Mouse (Mus musculus): ENCODE measurements at regions not wholly inside any gene's neighbourhood (a gene's known extent, or its start where the extent isn't known, plus 50 kb on each side); places are given as distances from the start of the nearest gene placed in this dataset.

- DNase-seq = no peak
- no peaks in the 10 kb centered on the region for H3K4me1 ChIP-seq (ENCODE audit: control insufficient read depth, insufficient read depth, low read length)
- TF ChIP-seq CTCF (IDR thresholded peaks at IDR 0.05; ENCODE audit: borderline replicate concordance, insufficient read depth, low read depth, low read length) = no peak
- TF ChIP-seq POLR2A (IDR thresholded peaks at IDR 0.05; ENCODE audit: borderline replicate concordance, insufficient read depth, low read length) = no peak
- no peak overlapping the region for H3K4me3 ChIP-seq (replicated peaks; ENCODE audit: insufficient read depth, low read depth, low read length)
- WGBS = 90% methylated on average over 4 of the region's 4 CpGs
- no peaks in the 10 kb centered on the region for H3K27me3 ChIP-seq (ENCODE audit: control insufficient read depth, insufficient read depth, low read length)
- H3K27ac ChIP-seq (ENCODE audit: insufficient read depth, low read length) = no peak overlapping the region
Measured at GRCm38 (mm10) chr3:52828473-52828872, 188.6 kb downstream of the Cog6 start.

- Histone ChIP-seq H3K4me1 (ENCODE audit: control insufficient read depth, insufficient read depth, low read length) (no peaks in the 10 kb centered on the region), H3K4me3 (replicated peaks; ENCODE audit: insufficient read depth, low read depth, low read length) (no peak overlapping the region), H3K27me3 (ENCODE audit: control insufficient read depth, insufficient read depth, low read length) (no peaks in the 10 kb centered on the region), H3K27ac (ENCODE audit: insufficient read depth, low read length) (no peak overlapping the region)
- no peak for DNase-seq
- TF ChIP-seq POLR2A (IDR thresholded peaks at IDR 0.05; ENCODE audit: borderline replicate concordance, insufficient read depth, low read length) (no peak), CTCF (IDR thresholded peaks at IDR 0.05; ENCODE audit: borderline replicate concordance, insufficient read depth, low read depth, low read length) (no peak)
- 59% methylated on average over 5 of the region's 5 CpGs for WGBS
Measured at GRCm38 (mm10) chr3:52822848-52823247, 194.2 kb downstream of the Cog6 start.

- Histone ChIP-seq H3K4me1 (ENCODE audit: control insufficient read depth, insufficient read depth, low read length) (no peaks in the 10 kb centered on the region), H3K4me3 (replicated peaks; ENCODE audit: insufficient read depth, low read depth, low read length) (no peak overlapping the region), H3K27me3 (ENCODE audit: control insufficient read depth, insufficient read depth, low read length) (no peaks in the 10 kb centered on the region), H3K27ac (ENCODE audit: insufficient read depth, low read length) (no peak overlapping the region)
- no peak for DNase-seq
- WGBS = 24% methylated on average over 5 of the region's 5 CpGs
- TF ChIP-seq POLR2A (IDR thresholded peaks at IDR 0.05; ENCODE audit: borderline replicate concordance, insufficient read depth, low read length) = no peak
- no peak for TF ChIP-seq CTCF (IDR thresholded peaks at IDR 0.05; ENCODE audit: borderline replicate concordance, insufficient read depth, low read depth, low read length)
Measured at GRCm38 (mm10) chr3:52821450-52821849, 195.6 kb downstream of the Cog6 start.

- Histone ChIP-seq H3K4me1 (ENCODE audit: control insufficient read depth, insufficient read depth, low read length) (no peaks in the 10 kb centered on the region), H3K27ac (ENCODE audit: insufficient read depth, low read length) (no peak overlapping the region), H3K27me3 (ENCODE audit: control insufficient read depth, insufficient read depth, low read length) (no peaks in the 10 kb centered on the region), H3K4me3 (replicated peaks; ENCODE audit: insufficient read depth, low read depth, low read length) (no peak overlapping the region)
- no peak for DNase-seq
- no peak for TF ChIP-seq POLR2A (IDR thresholded peaks at IDR 0.05; ENCODE audit: borderline replicate concordance, insufficient read depth, low read length)
- no peak for TF ChIP-seq CTCF (IDR thresholded peaks at IDR 0.05; ENCODE audit: borderline replicate concordance, insufficient read depth, low read depth, low read length)
- WGBS = 50% methylated on average over 4 of the region's 4 CpGs
Measured at GRCm38 (mm10) chr3:52818401-52818800, 198.6 kb downstream of the Cog6 start.

GRCm38 (mm10) chr3:52817416-52817815, 199.6 kb downstream of the Cog6 start:
- H3K27ac ChIP-seq (ENCODE audit: insufficient read depth, low read length) = no peak overlapping the region
- DNase-seq = no peak
- H3K4me3 ChIP-seq (replicated peaks; ENCODE audit: insufficient read depth, low read depth, low read length) = no peak overlapping the region
- H3K4me1 ChIP-seq (ENCODE audit: control insufficient read depth, insufficient read depth, low read length) = no peaks in the 10 kb centered on the region
- TF ChIP-seq CTCF (IDR thresholded peaks at IDR 0.05; ENCODE audit: borderline replicate concordance, insufficient read depth, low read depth, low read length) = no peak
- TF ChIP-seq POLR2A (IDR thresholded peaks at IDR 0.05; ENCODE audit: borderline replicate concordance, insufficient read depth, low read length) = no peak
- no peaks in the 10 kb centered on the region for H3K27me3 ChIP-seq (ENCODE audit: control insufficient read depth, insufficient read depth, low read length)
- 57% methylated on average over 6 of the region's 6 CpGs for WGBS

- WGBS = 66% methylated on average over 7 of the region's 7 CpGs
- Histone ChIP-seq H3K4me1 (ENCODE audit: control insufficient read depth, insufficient read depth, low read length) (no peaks in the 10 kb centered on the region), H3K27me3 (ENCODE audit: control insufficient read depth, insufficient read depth, low read length) (no peaks in the 10 kb centered on the region), H3K4me3 (replicated peaks; ENCODE audit: insufficient read depth, low read depth, low read length) (no peak overlapping the region), H3K27ac (ENCODE audit: insufficient read depth, low read length) (no peak overlapping the region)
- no peak for TF ChIP-seq POLR2A (IDR thresholded peaks at IDR 0.05; ENCODE audit: borderline replicate concordance, insufficient read depth, low read length)
- TF ChIP-seq CTCF (IDR thresholded peaks at IDR 0.05; ENCODE audit: borderline replicate concordance, insufficient read depth, low read depth, low read length) = no peak
- no peak for DNase-seq
Measured at GRCm38 (mm10) chr3:52815497-52815896, 201.5 kb downstream of the Cog6 start.

GRCm38 (mm10) chr3:52802324-52802723, 214.7 kb downstream of the Cog6 start:
- 74% methylated on average over 5 of the region's 5 CpGs for WGBS
- H3K27ac ChIP-seq (ENCODE audit: insufficient read depth, low read length) = no peak overlapping the region
- no peaks in the 10 kb centered on the region for H3K4me1 ChIP-seq (ENCODE audit: control insufficient read depth, insufficient read depth, low read length)
- no peaks in the 10 kb centered on the region for H3K27me3 ChIP-seq (ENCODE audit: control insufficient read depth, insufficient read depth, low read length)
- H3K4me3 ChIP-seq (replicated peaks; ENCODE audit: insufficient read depth, low read depth, low read length) = no peak overlapping the region
- no peak for DNase-seq
- TF ChIP-seq CTCF (IDR thresholded peaks at IDR 0.05; ENCODE audit: borderline replicate concordance, insufficient read depth, low read depth, low read length) (no peak), POLR2A (IDR thresholded peaks at IDR 0.05; ENCODE audit: borderline replicate concordance, insufficient read depth, low read length) (no peak)

- DNase-seq = no peak
- Histone ChIP-seq H3K4me1 (ENCODE audit: control insufficient read depth, insufficient read depth, low read length) (no peaks in the 10 kb centered on the region), H3K27me3 (ENCODE audit: control insufficient read depth, insufficient read depth, low read length) (no peaks in the 10 kb centered on the region), H3K27ac (ENCODE audit: insufficient read depth, low read length) (no peak overlapping the region), H3K4me3 (replicated peaks; ENCODE audit: insufficient read depth, low read depth, low read length) (no peak overlapping the region)
- TF ChIP-seq POLR2A (IDR thresholded peaks at IDR 0.05; ENCODE audit: borderline replicate concordance, insufficient read depth, low read length) (no peak), CTCF (IDR thresholded peaks at IDR 0.05; ENCODE audit: borderline replicate concordance, insufficient read depth, low read depth, low read length) (no peak)
- 90% methylated on average over 5 of the region's 5 CpGs for WGBS
Measured at GRCm38 (mm10) chr3:52801446-52801845, 215.6 kb downstream of the Cog6 start.

Measured in cerebellum, adult 2 months (tissue).